Mouse (Mus musculus): ENCODE results near the gene Ccl6. TPM values are rescaled to one million over a fixed set of nuclear protein-coding genes. Genes with fewer than 3 reads are reported as not detected.

Gene Ccl6
- polyA plus RNA-seq, 1 experiment from 2014 or later = 1.2 TPM

GRCm38 (mm10) chr11:83595669-83596455, 3.0 kb upstream of the Ccl6 start:
- no peaks in the 10 kb centered on the region for H3K9me3 ChIP-seq
- H3K4me1 ChIP-seq = no peaks in the 10 kb centered on the region
- no peaks in the 10 kb centered on the region for H3K27me3 ChIP-seq
- H3K9ac ChIP-seq (replicated peaks) = no peak overlapping the region
- H3K27ac ChIP-seq (replicated peaks) = no peak overlapping the region
- H3K36me3 ChIP-seq = no peaks in the 10 kb centered on the region
- no peak overlapping the region for H3K4me2 ChIP-seq (replicated peaks)
- ATAC-seq (ENCODE audit: low FRiP score, low read depth) = no peak
- no peak overlapping the region for H3K4me3 ChIP-seq
- WGBS = 86% methylated on average over 7 of the region's 7 CpGs

DNA sequence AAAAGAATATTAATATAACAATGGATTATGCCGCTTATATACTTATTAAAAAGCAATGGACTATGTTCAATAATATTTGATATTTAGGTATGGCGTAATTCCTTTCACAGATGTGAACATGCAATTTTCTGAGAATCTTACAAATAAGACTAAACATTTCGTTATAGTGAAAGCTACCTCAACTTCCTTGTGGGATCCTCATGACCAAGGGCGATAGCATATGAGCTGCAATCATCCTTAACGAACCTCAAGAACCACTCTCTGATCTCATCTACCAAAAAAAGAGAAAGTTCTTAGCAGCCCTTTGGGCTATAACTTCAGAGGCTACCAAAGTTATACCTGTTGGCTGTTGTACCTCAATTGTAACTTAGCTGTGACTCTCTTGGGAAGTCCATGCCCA, 566 bp upstream of the Ccl6 start:
- Histone ChIP-seq H3K4me2 (replicated peaks) (no peak overlapping the region), H3K36me3 (no peaks in the 10 kb centered on the region), H3K9ac (replicated peaks) (no peak overlapping the region), H3K27me3 (no peaks in the 10 kb centered on the region), H3K27ac (replicated peaks) (no peak overlapping the region), H3K4me1 (no peaks in the 10 kb centered on the region), H3K9me3 (no peaks in the 10 kb centered on the region), H3K4me3 (no peak overlapping the region)
- 93% methylated on average over 5 of the region's 5 CpGs for WGBS
- no peak for ATAC-seq (ENCODE audit: low FRiP score, low read depth)

- Histone ChIP-seq H3K27ac (replicated peaks) (no peak overlapping the region), H3K9me3 (no peaks in the 10 kb centered on the region), H3K27me3 (no peaks in the 10 kb centered on the region), H3K9ac (replicated peaks) (no peak overlapping the region), H3K4me3 (no peak overlapping the region), H3K4me2 (replicated peaks) (no peak overlapping the region), H3K4me1 (no peaks in the 10 kb centered on the region), H3K36me3 (no peaks in the 10 kb centered on the region)
- 79% methylated on average over 2 of the region's 2 CpGs for WGBS
- ATAC-seq (ENCODE audit: low FRiP score, low read depth) = no peak
Observed at GRCm38 (mm10) chr11:83584232-83584631, 8.7 kb downstream of the Ccl6 start.

- no peaks in the 10 kb centered on the region for H3K4me1 ChIP-seq
- no peaks in the 10 kb centered on the region for H3K36me3 ChIP-seq
- no peak overlapping the region for H3K27ac ChIP-seq (replicated peaks)
Observed at GRCm38 (mm10) chr11:83583450-83583754, 9.5 kb downstream of the Ccl6 start.

DNA sequence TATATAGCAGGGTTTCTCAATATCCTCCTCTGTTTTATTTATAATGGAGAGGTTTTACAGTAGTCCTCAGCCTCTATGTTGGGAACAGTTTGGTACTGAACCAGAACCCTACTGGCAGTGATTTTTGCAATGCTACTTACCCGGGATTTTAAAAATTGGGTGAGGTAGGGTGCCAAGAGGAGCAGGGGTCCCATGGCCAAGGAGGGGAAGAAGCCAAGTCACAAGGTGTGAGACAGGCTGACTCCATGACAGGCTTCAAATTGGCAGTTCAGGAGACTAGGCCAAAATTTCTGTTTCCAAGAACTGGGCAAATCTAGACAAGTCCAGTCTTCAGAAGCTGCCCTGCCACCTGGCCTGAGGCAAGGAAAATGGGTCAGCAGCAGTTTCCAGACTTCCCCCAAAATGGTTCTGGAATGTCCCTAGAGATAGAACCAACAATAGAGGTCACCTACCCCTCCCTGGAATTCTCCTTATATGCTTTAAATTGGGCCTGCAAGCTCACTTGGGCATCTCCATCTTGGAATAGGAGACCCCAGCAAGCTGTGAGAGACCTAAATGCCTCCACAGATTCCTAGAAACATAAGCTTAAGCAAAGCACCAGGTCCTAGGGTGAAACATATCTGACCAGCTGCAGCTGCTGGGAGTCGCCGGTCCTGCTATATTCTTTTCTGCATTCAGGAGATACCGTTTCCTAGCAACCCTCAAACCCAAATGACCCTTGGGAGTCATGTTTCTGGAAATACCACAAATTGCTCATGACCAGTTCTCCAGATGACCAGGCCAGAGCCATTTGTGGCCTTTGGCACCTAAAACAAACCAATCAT, 10.0 kb downstream of the Ccl6 start:
- Histone ChIP-seq H3K4me3 (no peak overlapping the region), H3K4me1 (no peaks in the 10 kb centered on the region), H3K9ac (replicated peaks) (no peak overlapping the region), H3K9me3 (no peaks in the 10 kb centered on the region), H3K27me3 (no peaks in the 10 kb centered on the region), H3K36me3 (no peaks in the 10 kb centered on the region), H3K4me2 (replicated peaks) (no peak overlapping the region), H3K27ac (replicated peaks) (no peak overlapping the region)
- 78% methylated on average over 4 of the region's 4 CpGs for WGBS
- no peak for ATAC-seq (ENCODE audit: low FRiP score, low read depth)

More at GRCm38 (mm10) chr11:83583450-83583754, 9.5 kb downstream of the Ccl6 start:
- Histone ChIP-seq H3K9ac (replicated peaks) (no peak overlapping the region), H3K4me2 (replicated peaks) (no peak overlapping the region), H3K27me3 (no peaks in the 10 kb centered on the region), H3K4me3 (no peak overlapping the region), H3K9me3 (no peaks in the 10 kb centered on the region)
- no peak for ATAC-seq (ENCODE audit: low FRiP score, low read depth)

DNA sequence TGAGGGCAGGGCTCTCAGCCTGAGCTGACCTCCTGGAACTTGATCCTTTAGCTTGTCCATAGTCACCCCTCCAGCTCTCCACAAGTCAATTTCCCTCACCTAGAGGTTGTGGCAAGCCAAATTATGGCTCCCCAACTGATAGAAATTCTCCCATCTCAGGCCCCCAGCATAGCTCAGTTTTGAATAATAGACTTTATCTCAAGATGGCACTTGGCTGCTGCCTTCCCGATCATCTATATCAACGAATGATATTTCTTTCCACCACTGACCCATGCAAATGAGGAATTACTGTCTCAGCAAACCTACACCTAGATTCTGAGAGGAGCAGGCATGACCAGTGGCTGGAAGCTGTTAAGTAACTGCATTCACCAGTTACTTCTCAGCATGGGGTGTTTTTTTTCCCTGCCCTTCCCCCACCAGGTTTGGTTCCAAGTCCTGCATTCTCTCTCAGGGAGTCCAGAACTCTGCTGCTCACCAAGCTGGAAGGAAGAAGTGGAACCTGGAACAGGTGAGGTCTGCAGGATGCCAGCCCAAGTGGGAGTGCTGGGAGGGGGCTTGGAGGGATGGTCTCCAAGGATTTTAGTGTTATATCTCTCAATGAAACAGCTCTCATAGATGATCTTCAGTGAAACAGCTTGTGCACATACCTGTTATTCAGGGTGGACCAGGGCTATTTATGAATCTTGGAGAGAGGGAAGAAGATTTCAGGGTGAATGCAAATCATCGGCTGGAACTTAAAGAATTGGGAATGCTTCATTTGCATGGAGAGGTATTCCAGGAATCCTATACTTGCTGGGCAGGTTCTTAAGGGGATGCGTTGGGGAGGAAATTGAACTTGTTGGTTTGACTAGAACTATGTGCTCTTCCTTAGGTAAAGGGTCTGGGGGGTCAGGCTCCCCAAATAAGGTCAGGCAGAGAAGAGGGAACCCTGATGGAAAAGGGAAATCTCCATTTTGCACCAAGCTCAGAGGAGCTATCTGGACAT, 11.0 kb downstream of the Ccl6 start:
- H3K4me3 ChIP-seq = no peak overlapping the region
- WGBS = 80% methylated on average over 4 of the region's 4 CpGs
- no peaks in the 10 kb centered on the region for H3K4me1 ChIP-seq
- H3K9me3 ChIP-seq = no peaks in the 10 kb centered on the region
- ATAC-seq (ENCODE audit: low FRiP score, low read depth) = no peak
- no peak overlapping the region for H3K27ac ChIP-seq (replicated peaks)
- H3K9ac ChIP-seq (replicated peaks) = no peak overlapping the region
- H3K36me3 ChIP-seq = no peaks in the 10 kb centered on the region
- no peaks in the 10 kb centered on the region for H3K27me3 ChIP-seq
- no peak overlapping the region for H3K4me2 ChIP-seq (replicated peaks)

DNA sequence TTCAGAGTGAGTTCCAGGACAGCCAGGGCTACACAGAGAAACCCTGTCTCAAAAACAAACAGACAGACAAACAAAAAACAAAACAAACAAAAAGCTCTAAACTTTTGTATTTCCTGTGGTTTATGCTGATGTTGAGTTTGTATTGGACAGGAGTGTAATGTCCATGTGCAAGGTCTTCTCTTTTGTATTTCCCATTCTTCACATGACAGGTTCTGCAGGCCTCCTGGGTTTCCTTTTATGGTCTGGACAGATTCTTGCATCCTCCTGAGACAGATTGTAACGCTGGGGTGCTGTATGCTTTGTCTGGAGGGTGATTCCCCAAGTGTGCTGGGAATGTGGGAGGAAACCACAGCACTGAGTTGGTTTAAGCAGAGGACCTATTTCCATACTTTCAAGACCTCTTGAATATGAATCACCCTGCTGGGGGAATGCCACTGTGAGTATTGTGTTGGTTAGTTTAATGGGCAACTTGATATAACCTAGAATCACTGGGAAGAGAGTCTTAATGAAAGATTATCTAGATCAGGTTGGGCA, 12.1 kb downstream of the Ccl6 start:
- H3K27me3 ChIP-seq = no peaks in the 10 kb centered on the region
- no peak overlapping the region for H3K27ac ChIP-seq (replicated peaks)
- H3K9ac ChIP-seq (replicated peaks) = no peak overlapping the region
- no peaks in the 10 kb centered on the region for H3K9me3 ChIP-seq
- H3K36me3 ChIP-seq = no peaks in the 10 kb centered on the region
- 41% methylated on average over 1 of the region's 1 CpGs for WGBS
- H3K4me2 ChIP-seq (replicated peaks) = no peak overlapping the region
- no peak overlapping the region for H3K4me3 ChIP-seq
- ATAC-seq (ENCODE audit: low FRiP score, low read depth) = no peak
- no peaks in the 10 kb centered on the region for H3K4me1 ChIP-seq

GRCm38 (mm10) chr11:83578999-83579398, 13.9 kb downstream of the Ccl6 start:
- H3K4me3 ChIP-seq = no peak overlapping the region
- 80% methylated on average over 3 of the region's 3 CpGs for WGBS
- no peak overlapping the region for H3K4me2 ChIP-seq (replicated peaks)
- no peaks in the 10 kb centered on the region for H3K9me3 ChIP-seq
- ATAC-seq (ENCODE audit: low FRiP score, low read depth) = no peak
- H3K27ac ChIP-seq (replicated peaks) = no peak overlapping the region
- H3K27me3 ChIP-seq = no peaks in the 10 kb centered on the region
- H3K36me3 ChIP-seq = no peaks in the 10 kb centered on the region
- no peaks in the 10 kb centered on the region for H3K4me1 ChIP-seq
- H3K9ac ChIP-seq (replicated peaks) = no peak overlapping the region

GRCm38 (mm10) chr11:83578186-83578760, 14.6 kb downstream of the Ccl6 start, which contains the start of gene Ccl9:
Gene Ccl9 (minus strand): TSS chr11:83578636.
- WGBS = 46% methylated on average over 2 of the region's 2 CpGs
- no peak for ATAC-seq (ENCODE audit: low FRiP score, low read depth)
- no peaks in the 10 kb centered on the region for H3K4me1 ChIP-seq
- H3K36me3 ChIP-seq = no peaks in the 10 kb centered on the region
- H3K4me3 ChIP-seq = no peak within 1 kb of the TSS
- no peak within 1 kb of the TSS for H3K27ac ChIP-seq (replicated peaks)
- H3K9me3 ChIP-seq = no peaks in the 10 kb centered on the region
- H3K9ac ChIP-seq (replicated peaks) = no peak within 1 kb of the TSS
- H3K4me2 ChIP-seq (replicated peaks) = no peak within 1 kb of the TSS
- H3K27me3 ChIP-seq = no peaks in the 10 kb centered on the region

- Histone ChIP-seq H3K9me3 (no peaks in the 10 kb centered on the region), H3K9ac (replicated peaks) (no peak overlapping the region), H3K27ac (replicated peaks) (no peak overlapping the region), H3K27me3 (no peaks in the 10 kb centered on the region), H3K4me2 (replicated peaks) (no peak overlapping the region), H3K4me3 (no peak overlapping the region), H3K36me3 (no peaks in the 10 kb centered on the region), H3K4me1 (no peaks in the 10 kb centered on the region)
- ATAC-seq (ENCODE audit: low FRiP score, low read depth) = no peak
- WGBS = 90% methylated on average over 4 of the region's 4 CpGs
Observed at GRCm38 (mm10) chr11:83576927-83577555, 15.8 kb downstream of the Ccl6 start.

- Histone ChIP-seq H3K9me3 (no peaks in the 10 kb centered on the region), H3K4me1 (no peaks in the 10 kb centered on the region), H3K27me3 (no peaks in the 10 kb centered on the region), H3K4me2 (replicated peaks) (no peak overlapping the region), H3K27ac (replicated peaks) (no peak overlapping the region), H3K4me3 (no peak overlapping the region), H3K9ac (replicated peaks) (no peak overlapping the region), H3K36me3 (no peaks in the 10 kb centered on the region)
- ATAC-seq (ENCODE audit: low FRiP score, low read depth) = no peak
- WGBS = 77% methylated on average over 9 of the region's 9 CpGs
Observed at GRCm38 (mm10) chr11:83572834-83573233, 20.1 kb downstream of the Ccl6 start.

All from midbrain, embryonic 12.5 days (tissue).